30 mouse cellular contexts compared by ENCODE assay signal in the genomic region with DNA sequence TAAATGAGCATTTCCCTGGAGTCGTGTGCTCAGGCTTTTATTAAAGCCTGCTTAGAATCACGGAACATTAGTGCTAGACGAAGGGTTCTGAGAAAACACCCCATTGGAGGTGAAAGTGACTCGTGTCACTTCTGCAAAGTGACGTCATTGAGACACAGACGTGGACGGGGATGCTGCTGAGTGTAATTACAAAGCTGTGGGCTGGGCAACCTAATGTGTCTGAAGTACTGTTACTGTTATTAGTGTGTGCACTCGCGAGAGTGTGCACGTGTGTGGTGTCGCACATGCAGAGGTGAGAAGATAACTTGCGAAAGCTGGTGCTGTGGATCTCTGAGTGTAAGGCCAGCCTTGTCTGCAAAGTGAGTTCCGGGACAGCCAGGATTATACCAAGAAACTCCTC. TPM values are rescaled to one million over a fixed set of nuclear protein-coding genes. Genes with fewer than 3 reads are reported as not detected.
DNase-seq lines count a peak whose midpoint lies in the region; ATAC-seq and TF ChIP-seq lines count a peak whose summit lies in the region.
"Had no signal": no experiment of that assay in that cellular context is flagged by ENCODE, and none has a peak within 500 bp of the region (broad histone marks: within the 10 kb centered on the region; RNA-seq: fewer than 3 reads in every experiment).

No protein-coding gene starts in this region.

- DNase-seq in midbrain, postnatal 0 days (ENCODE audit: low spot score) = peak; percentile 1
- no peak for DNase-seq in midbrain, embryonic 14.5 days
- peak; percentile 30 to 52 for DNase-seq in natural killer cell, adult 2 months (ENCODE audit: low spot score in 2 of 2)
- no peak for DNase-seq in urinary bladder, postnatal 36 days (ENCODE audit: low spot score in 2 of 2)
- DNase-seq in cerebellum, adult 8-10 months = no peak
- DNase-seq in neural tube, embryonic 10.5 days (ENCODE audit: extremely low spot score, low spot score) = no peak
- DNase-seq: adrenal gland, postnatal 10 days; adrenal gland, postnatal 36 days; cerebellum, adult 11 months; cerebellum, adult 2 months; cerebellum, postnatal 10 days; cerebellum, postnatal 36 days; embryo, embryonic 11 days; gastrocnemius, adult 2 months; gastrocnemius, postnatal 14 days; heart, adult 11 months; heart, postnatal 10 days; heart, postnatal 36 days had no signal

- no peak for ATAC-seq in midbrain, postnatal 0 days (ENCODE audit: low FRiP score)
- ATAC-seq in midbrain, embryonic 14.5 days (ENCODE audit: low FRiP score, low TSS enrichment) = no peak
- ATAC-seq in CD4-positive, CD25-positive, alpha-beta regulatory T cell, adult 4 months = peak; percentile 58
- peak; percentile 55 for ATAC-seq in inflammation-experienced regulatory T-cells, adult 6 months
- ATAC-seq: forebrain, embryonic 16.5 days; intestine, embryonic 16.5 days had no signal

- 86% methylated on average over 13 of the region's 13 CpGs for WGBS in midbrain, postnatal 0 days
- WGBS in midbrain, embryonic 14.5 days = 89% methylated on average over 13 of the region's 13 CpGs

- TF ChIP-seq CTCF in midbrain, postnatal 0 days (IDR thresholded peaks at IDR 0.05) = no peak

- no peak overlapping the region for H3K4me3 ChIP-seq in midbrain, postnatal 0 days (ENCODE audit: low read depth, low read length)
- H3K4me3 ChIP-seq in midbrain, embryonic 14.5 days (replicated peaks; ENCODE audit: low read depth, low read length) = no peak overlapping the region
- H3K4me3 ChIP-seq: embryonic facial prominence, embryonic 10.5 days; embryonic facial prominence, embryonic 13.5 days; erythroblast, embryonic 14.5 days; forebrain, embryonic 12.5 days; gastrocnemius, adult 2 months; heart, embryonic 15.5 days had no signal

- H3K27ac ChIP-seq in midbrain, postnatal 0 days (ENCODE audit: low read depth, low read length) = no peak overlapping the region
- H3K27ac ChIP-seq in midbrain, embryonic 14.5 days (replicated peaks; ENCODE audit: low read depth, low read length) = no peak overlapping the region
- H3K27ac ChIP-seq: embryonic facial prominence, embryonic 10.5 days; embryonic facial prominence, embryonic 13.5 days; forebrain, embryonic 12.5 days; gastrocnemius, adult 2 months; heart, embryonic 15.5 days; hindbrain, embryonic 14.5 days had no signal

- H3K4me2 ChIP-seq in midbrain, postnatal 0 days (ENCODE audit: low read depth, low read length, poor library complexity, severe bottlenecking) = no peak overlapping the region
- no peak overlapping the region for H3K4me2 ChIP-seq in midbrain, embryonic 14.5 days (ENCODE audit: low read length)
- H3K4me2 ChIP-seq: embryonic facial prominence, embryonic 13.5 days; forebrain, embryonic 12.5 days; heart, embryonic 11.5 days; heart, embryonic 15.5 days; hindbrain, embryonic 14.5 days had no signal

- no peaks in the 10 kb centered on the region for H3K36me3 ChIP-seq in midbrain, postnatal 0 days (ENCODE audit: insufficient read depth, low read length)
- no peaks in the 10 kb centered on the region for H3K36me3 ChIP-seq in midbrain, embryonic 14.5 days (ENCODE audit: control insufficient read depth, insufficient read depth, low read length)
- H3K36me3 ChIP-seq: embryonic facial prominence, embryonic 10.5 days; embryonic facial prominence, embryonic 13.5 days; forebrain, embryonic 12.5 days; heart, embryonic 15.5 days had no signal

- no peaks in the 10 kb centered on the region for H3K27me3 ChIP-seq in midbrain, postnatal 0 days (ENCODE audit: insufficient read depth, low read length)
- no peaks in the 10 kb centered on the region for H3K27me3 ChIP-seq in midbrain, embryonic 14.5 days (ENCODE audit: control insufficient read depth, insufficient read depth, low read length)
- H3K27me3 ChIP-seq: embryonic facial prominence, embryonic 13.5 days; forebrain, embryonic 12.5 days; heart, embryonic 15.5 days had no signal

- no peak overlapping the region for H3K9ac ChIP-seq in midbrain, postnatal 0 days (replicated peaks; ENCODE audit: low read length, poor library complexity, severe bottlenecking)
- H3K9ac ChIP-seq in midbrain, embryonic 14.5 days (replicated peaks; ENCODE audit: low read length) = no peak overlapping the region
- H3K9ac ChIP-seq: embryonic facial prominence, embryonic 13.5 days; forebrain, embryonic 12.5 days; heart, embryonic 15.5 days; hindbrain, embryonic 14.5 days had no signal

- no peaks in the 10 kb centered on the region for H3K4me1 ChIP-seq in midbrain, postnatal 0 days (ENCODE audit: insufficient read depth, low read length)
- no peaks in the 10 kb centered on the region for H3K4me1 ChIP-seq in midbrain, embryonic 14.5 days (ENCODE audit: control insufficient read depth, insufficient read depth, low read length)
- H3K4me1 ChIP-seq: embryonic facial prominence, embryonic 10.5 days; embryonic facial prominence, embryonic 13.5 days; forebrain, embryonic 12.5 days; heart, embryonic 15.5 days had no signal

- no peaks in the 10 kb centered on the region for H3K9me3 ChIP-seq in midbrain, postnatal 0 days (ENCODE audit: low read length)
- no peaks in the 10 kb centered on the region for H3K9me3 ChIP-seq in midbrain, embryonic 14.5 days (ENCODE audit: control insufficient read depth, low read length)
- H3K9me3 ChIP-seq: embryonic facial prominence, embryonic 10.5 days; embryonic facial prominence, embryonic 13.5 days; forebrain, embryonic 12.5 days; heart, embryonic 15.5 days had no signal

RNA-seq across cellular contexts. Expression of gene Prkch, which starts 56.6 kb away (rescaled TPM):
- 16.2 and 20.0 TPM in 2 replicates for total RNA-seq in midbrain, postnatal 0 days (2014; rRNA removed)
- polyA plus RNA-seq in midbrain, postnatal 0 days (2015; fragmentation: Nextera tagmentation; extraction: Ambion mirVana) = 6.9 and 9.9 TPM in 2 replicates
- polyA plus RNA-seq in midbrain, embryonic 14.5 days (2014; fragmentation: Nextera tagmentation; extraction: Ambion mirVana) = 6.8 and 8.7 TPM in 2 replicates
- polyA plus RNA-seq in CD4-positive, CD25-positive, alpha-beta regulatory T cell, adult 4 months (2017; shearing (Covaris generic)) = 10 to 100 TPM; 73.0 to 76.1 TPM
- polyA plus RNA-seq in inflammation-experienced regulatory T-cells, adult 6 months (2017; shearing (Covaris generic)) = 10 to 100 TPM; 70.6 to 96.5 (median 76.2) TPM
- total RNA-seq: MEL had no signal

Comparison
In these comparisons a context has a peak if more than half of its experiments do, and no peak if none do; other contexts are left out.
1. DNase-seq: peak in midbrain, postnatal 0 days (single experiment) and natural killer cell, adult 2 months (2 of 2); none in midbrain, embryonic 14.5 days (single experiment), urinary bladder, postnatal 36 days (0 of 2), cerebellum, adult 8-10 months (single experiment) and neural tube, embryonic 10.5 days (single experiment).
2. ATAC-seq: peak in CD4-positive, CD25-positive, alpha-beta regulatory T cell, adult 4 months (single experiment) and inflammation-experienced regulatory T-cells, adult 6 months (single experiment); none in midbrain, postnatal 0 days (single experiment) and midbrain, embryonic 14.5 days (single experiment).